Mouse (Mus musculus) ES-Bruce4 (cell line): ENCODE results near the gene Gse1.

Source experiments
- CTCF ChIP-seq: IDR thresholded peaks from one replicate; pipeline ENCODE4 v1.8.1; 2011; ENCODE audit warnings: low read depth, low read length
- EP300 ChIP-seq: IDR thresholded peaks from 2 replicates; pipeline ENCODE4 v1.6.1; 2011; ENCODE audit warnings: low read depth, low read length; ENCODE audit not compliant: insufficient read depth
- POLR2A ChIP-seq: IDR thresholded peaks from one replicate; pipeline ENCODE4 v1.8.1; 2011; ENCODE audit warnings: low read length; ENCODE audit not compliant: insufficient read depth

DNA sequence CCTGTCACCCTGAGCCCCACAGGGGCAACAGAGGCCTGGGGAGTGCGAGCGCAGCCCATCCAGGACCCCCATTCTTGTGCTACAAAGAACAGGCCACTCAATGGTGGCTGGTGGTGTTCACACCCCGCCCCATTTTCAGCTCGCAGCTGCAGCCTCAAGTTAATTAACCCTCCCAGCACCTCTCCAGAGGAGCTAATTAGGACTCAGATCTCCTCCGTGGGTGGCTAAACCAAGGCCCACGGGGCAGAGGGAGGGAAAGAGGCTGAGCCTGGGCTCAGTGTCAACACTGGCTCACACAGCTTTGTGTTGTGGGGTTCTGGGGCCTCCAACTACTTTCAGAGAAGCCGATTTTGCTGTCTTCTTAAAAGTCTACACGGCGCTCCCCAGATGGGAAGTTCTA, 75.8 kb downstream of the Gse1 start:
- TF ChIP-seq CTCF (no peak), POLR2A (no peak), EP300 (no peak)
